Mouse (Mus musculus): ENCODE data around the gene Rsph3a. TPM values are rescaled to one million over a fixed set of nuclear protein-coding genes. Genes with fewer than 3 reads are reported as not detected.
"Not testable (repeated sequence)": the region's sequence is repeated elsewhere in the genome, so short reads cannot be mapped to it uniquely, and the experiment has no call there.

The Rsph3a gene
- polyA plus RNA-seq, 1 experiment from 2014 or later, result 73.8 TPM

GRCm38 (mm10) chr17:7951333-7951732, 5.9 kb downstream of the Rsph3a start:
- H3K4me1 ChIP-seq (ENCODE audit: control insufficient read depth, insufficient read depth, low read length); H3K9me3 ChIP-seq (replicated peaks; ENCODE audit: control insufficient read depth, low read length); H3K9ac ChIP-seq (ENCODE audit: low read length); H3K4me2 ChIP-seq (ENCODE audit: low read length); H3K27me3 ChIP-seq (replicated peaks; ENCODE audit: control insufficient read depth, insufficient read depth, low read length); H3K4me3 ChIP-seq (ENCODE audit: low read depth, low read length); ATAC-seq; DNase-seq (ENCODE audit: low spot score); H3K27ac ChIP-seq (ENCODE audit: low read depth, low read length); H3K36me3 ChIP-seq (ENCODE audit: control insufficient read depth, insufficient read depth, low read length): not testable (repeated sequence)
- no CpG with 5 or more reads among the region's 4 CpGs for WGBS

GRCm38 (mm10) chr17:7957242-7957641, 11.8 kb downstream of the Rsph3a start:
- H3K27ac ChIP-seq (ENCODE audit: low read depth, low read length); H3K4me2 ChIP-seq (ENCODE audit: low read length); DNase-seq (ENCODE audit: low spot score); H3K9ac ChIP-seq (ENCODE audit: low read length); H3K27me3 ChIP-seq (replicated peaks; ENCODE audit: control insufficient read depth, insufficient read depth, low read length); H3K4me3 ChIP-seq (ENCODE audit: low read depth, low read length); H3K4me1 ChIP-seq (ENCODE audit: control insufficient read depth, insufficient read depth, low read length); H3K36me3 ChIP-seq (ENCODE audit: control insufficient read depth, insufficient read depth, low read length); H3K9me3 ChIP-seq (replicated peaks; ENCODE audit: control insufficient read depth, low read length); ATAC-seq: not testable (repeated sequence)
- WGBS, result 95% methylated on average over 7 of the region's 9 CpGs

- not testable (repeated sequence) for H3K36me3 ChIP-seq (ENCODE audit: control insufficient read depth, insufficient read depth, low read length); H3K9me3 ChIP-seq (replicated peaks; ENCODE audit: control insufficient read depth, low read length); H3K27me3 ChIP-seq (replicated peaks; ENCODE audit: control insufficient read depth, insufficient read depth, low read length); ATAC-seq; H3K4me3 ChIP-seq (ENCODE audit: low read depth, low read length); H3K4me1 ChIP-seq (ENCODE audit: control insufficient read depth, insufficient read depth, low read length); H3K4me2 ChIP-seq (ENCODE audit: low read length); DNase-seq (ENCODE audit: low spot score); H3K9ac ChIP-seq (ENCODE audit: low read length); H3K27ac ChIP-seq (ENCODE audit: low read depth, low read length)
- WGBS, result 93% methylated on average over 4 of the region's 4 CpGs
Observed at GRCm38 (mm10) chr17:7963333-7963732, 17.9 kb downstream of the Rsph3a start.

- DNase-seq (ENCODE audit: low spot score); H3K27me3 ChIP-seq (replicated peaks; ENCODE audit: control insufficient read depth, insufficient read depth, low read length); ATAC-seq; H3K27ac ChIP-seq (ENCODE audit: low read depth, low read length); H3K4me3 ChIP-seq (ENCODE audit: low read depth, low read length); H3K4me1 ChIP-seq (ENCODE audit: control insufficient read depth, insufficient read depth, low read length); H3K36me3 ChIP-seq (ENCODE audit: control insufficient read depth, insufficient read depth, low read length); H3K9ac ChIP-seq (ENCODE audit: low read length); H3K4me2 ChIP-seq (ENCODE audit: low read length); H3K9me3 ChIP-seq (replicated peaks; ENCODE audit: control insufficient read depth, low read length): not testable (repeated sequence)
- 80% methylated on average over 2 of the region's 2 CpGs for WGBS
Observed at GRCm38 (mm10) chr17:7964398-7964797, 19.0 kb downstream of the Rsph3a start.

- not testable (repeated sequence) for DNase-seq (ENCODE audit: low spot score); H3K4me1 ChIP-seq (ENCODE audit: control insufficient read depth, insufficient read depth, low read length); H3K9ac ChIP-seq (ENCODE audit: low read length); H3K4me2 ChIP-seq (ENCODE audit: low read length); H3K27ac ChIP-seq (ENCODE audit: low read depth, low read length); ATAC-seq; H3K9me3 ChIP-seq (replicated peaks; ENCODE audit: control insufficient read depth, low read length); H3K36me3 ChIP-seq (ENCODE audit: control insufficient read depth, insufficient read depth, low read length); H3K4me3 ChIP-seq (ENCODE audit: low read depth, low read length); H3K27me3 ChIP-seq (replicated peaks; ENCODE audit: control insufficient read depth, insufficient read depth, low read length)
- 90% methylated on average over 1 of the region's 5 CpGs for WGBS
Observed at GRCm38 (mm10) chr17:7968490-7968889, 23.1 kb downstream of the Rsph3a start.

GRCm38 (mm10) chr17:7969782-7970181, 24.4 kb downstream of the Rsph3a start:
- 78% methylated on average over 1 of the region's 6 CpGs for WGBS
- not testable (repeated sequence) for H3K4me3 ChIP-seq (ENCODE audit: low read depth, low read length); DNase-seq (ENCODE audit: low spot score); H3K4me1 ChIP-seq (ENCODE audit: control insufficient read depth, insufficient read depth, low read length); H3K36me3 ChIP-seq (ENCODE audit: control insufficient read depth, insufficient read depth, low read length); H3K4me2 ChIP-seq (ENCODE audit: low read length); ATAC-seq; H3K9me3 ChIP-seq (replicated peaks; ENCODE audit: control insufficient read depth, low read length); H3K9ac ChIP-seq (ENCODE audit: low read length); H3K27me3 ChIP-seq (replicated peaks; ENCODE audit: control insufficient read depth, insufficient read depth, low read length); H3K27ac ChIP-seq (ENCODE audit: low read depth, low read length)

- not testable (repeated sequence) for H3K27me3 ChIP-seq (replicated peaks; ENCODE audit: control insufficient read depth, insufficient read depth, low read length); H3K4me1 ChIP-seq (ENCODE audit: control insufficient read depth, insufficient read depth, low read length); H3K4me3 ChIP-seq (ENCODE audit: low read depth, low read length); H3K27ac ChIP-seq (ENCODE audit: low read depth, low read length); H3K36me3 ChIP-seq (ENCODE audit: control insufficient read depth, insufficient read depth, low read length); H3K9me3 ChIP-seq (replicated peaks; ENCODE audit: control insufficient read depth, low read length); H3K9ac ChIP-seq (ENCODE audit: low read length); DNase-seq (ENCODE audit: low spot score); H3K4me2 ChIP-seq (ENCODE audit: low read length)
- ATAC-seq, result 0 out of 2 replicates have a peak, but pooled peaks have one; percentile 7
- WGBS, result 76% methylated on average over 1 of the region's 2 CpGs
Observed at GRCm38 (mm10) chr17:7983484-7983883, 38.1 kb downstream of the Rsph3a start.

- DNase-seq (ENCODE audit: low spot score); H3K4me2 ChIP-seq (ENCODE audit: low read length); H3K27ac ChIP-seq (ENCODE audit: low read depth, low read length); H3K4me1 ChIP-seq (ENCODE audit: control insufficient read depth, insufficient read depth, low read length); H3K27me3 ChIP-seq (replicated peaks; ENCODE audit: control insufficient read depth, insufficient read depth, low read length); ATAC-seq; H3K9ac ChIP-seq (ENCODE audit: low read length); H3K9me3 ChIP-seq (replicated peaks; ENCODE audit: control insufficient read depth, low read length); H3K36me3 ChIP-seq (ENCODE audit: control insufficient read depth, insufficient read depth, low read length); H3K4me3 ChIP-seq (ENCODE audit: low read depth, low read length): not testable (repeated sequence)
- WGBS, result 74% methylated on average over 4 of the region's 4 CpGs
Observed at GRCm38 (mm10) chr17:7985597-7985996, 40.2 kb downstream of the Rsph3a start.

- H3K4me3 ChIP-seq (ENCODE audit: low read depth, low read length), result not testable (repeated sequence)
- whole genome bisulfite sequencing, result 79% methylated on average over 7 of the region's 7 CpGs
Observed at GRCm38 (mm10) chr17:7987038-7987437, 41.6 kb downstream of the Rsph3a start.

More at GRCm38 (mm10) chr17:7987038-7987437, 41.6 kb downstream of the Rsph3a start:
- not testable (repeated sequence) for H3K4me1 ChIP-seq (ENCODE audit: control insufficient read depth, insufficient read depth, low read length); DNase-seq (ENCODE audit: low spot score); H3K27me3 ChIP-seq (replicated peaks; ENCODE audit: control insufficient read depth, insufficient read depth, low read length); H3K27ac ChIP-seq (ENCODE audit: low read depth, low read length); H3K9ac ChIP-seq (ENCODE audit: low read length); H3K9me3 ChIP-seq (replicated peaks; ENCODE audit: control insufficient read depth, low read length); H3K36me3 ChIP-seq (ENCODE audit: control insufficient read depth, insufficient read depth, low read length); ATAC-seq; H3K4me2 ChIP-seq (ENCODE audit: low read length)

Data from forebrain, embryonic 14.5 days (tissue).